Mouse (Mus musculus) embryonic fibroblast, embryonic 13.5 days (primary cell): ENCODE measurements around the gene Gm20388. TPM values are rescaled to one million over a fixed set of nuclear protein-coding genes. Genes with fewer than 3 reads are reported as not detected.

Experiments
- H3K27ac ChIP-seq: 2 replicates; pipeline ENCODE4 v1.5.1; 2012; ENCODE audit warnings: low read length, control low read depth, inconsistent platforms; ENCODE audit not compliant: insufficient read depth
- H3K4me1 ChIP-seq: 2 replicates; pipeline ENCODE4 v1.6.1; 2011; ENCODE audit warnings: low read length; ENCODE audit not compliant: control insufficient read depth, insufficient read depth
- H3K4me3 ChIP-seq: 2 replicates; pipeline ENCODE4 v1.5.1; 2011; ENCODE audit warnings: mild to moderate bottlenecking, control low read depth, low read length; ENCODE audit not compliant: insufficient read depth
- CTCF ChIP-seq: IDR thresholded peaks from 2 replicates; pipeline ENCODE4 v1.5.1; 2011; ENCODE audit warnings: mild to moderate bottlenecking, control low read depth, low read length, moderate library complexity, borderline replicate concordance; ENCODE audit not compliant: insufficient read depth
- POLR2A ChIP-seq: IDR thresholded peaks from 2 replicates; pipeline ENCODE4 v1.6.1; 2011; ENCODE audit warnings: low read depth, mild to moderate bottlenecking, control low read depth, low read length, moderate library complexity
- polyA plus RNA-seq: library from polyadenylated mRNA; stranded (reverse); fragments of >200 nt; gene quantifications from 2 replicates; pipeline ENCODE4 v1.2.4, GENCODE M21; 2011; ENCODE audit warnings: low read depth; ENCODE audit not compliant: missing spikeins, insufficient read length

Gm20388 gene
- polyA plus RNA-seq, 1 experiment: 82.8 TPM

DNA sequence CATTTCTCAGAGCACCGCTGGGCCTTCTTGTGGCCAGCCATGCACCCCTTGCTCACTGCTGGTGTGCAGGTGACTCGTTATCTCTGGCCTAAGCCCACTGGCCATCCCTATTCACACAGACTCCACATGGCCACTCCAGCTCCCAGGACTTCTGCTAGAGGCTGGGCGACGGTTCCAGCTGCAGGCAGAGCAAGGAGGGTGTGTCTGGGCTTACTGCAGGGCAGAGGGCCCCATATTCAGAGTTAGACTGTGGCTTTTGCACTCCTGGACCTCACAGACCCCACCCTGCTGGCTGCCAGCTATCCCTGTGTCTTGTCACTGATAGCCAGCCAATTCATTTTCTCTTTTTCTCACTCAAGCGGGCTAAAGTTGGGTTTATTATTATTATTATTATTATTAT lies 773.4 kb downstream of the Gm20388 start:
- H3K4me1 ChIP-seq: no peaks in the 10 kb centered on the region
- H3K4me3 ChIP-seq: no peak overlapping the region
- H3K27ac ChIP-seq: no peak overlapping the region
- TF ChIP-seq CTCF (no peak), POLR2A (no peak)

DNA sequence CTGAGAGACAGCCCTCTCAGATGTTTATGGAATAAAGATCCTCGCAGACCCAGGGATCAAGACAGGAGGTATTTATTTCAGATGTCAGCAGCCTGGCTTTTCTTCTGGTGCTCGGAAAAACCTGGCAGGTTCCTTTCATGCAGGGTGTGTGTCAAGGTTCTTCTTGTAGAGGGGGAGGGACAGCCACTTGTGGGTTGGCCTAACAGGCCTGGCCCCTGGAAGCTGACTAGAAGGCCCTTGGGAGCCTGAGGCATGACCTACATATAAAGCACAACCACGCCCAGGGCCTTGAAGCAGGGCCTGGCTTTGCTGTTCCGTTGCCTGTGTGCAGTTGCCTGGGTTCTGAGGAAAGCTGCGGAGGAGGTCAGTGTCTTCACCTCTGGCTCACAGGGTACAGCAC lies 774.5 kb downstream of the Gm20388 start:
- Histone ChIP-seq H3K4me3 (no peak overlapping the region), H3K4me1 (no peaks in the 10 kb centered on the region), H3K27ac (no peak overlapping the region)
- TF ChIP-seq POLR2A (no peak), CTCF (no peak)

DNA sequence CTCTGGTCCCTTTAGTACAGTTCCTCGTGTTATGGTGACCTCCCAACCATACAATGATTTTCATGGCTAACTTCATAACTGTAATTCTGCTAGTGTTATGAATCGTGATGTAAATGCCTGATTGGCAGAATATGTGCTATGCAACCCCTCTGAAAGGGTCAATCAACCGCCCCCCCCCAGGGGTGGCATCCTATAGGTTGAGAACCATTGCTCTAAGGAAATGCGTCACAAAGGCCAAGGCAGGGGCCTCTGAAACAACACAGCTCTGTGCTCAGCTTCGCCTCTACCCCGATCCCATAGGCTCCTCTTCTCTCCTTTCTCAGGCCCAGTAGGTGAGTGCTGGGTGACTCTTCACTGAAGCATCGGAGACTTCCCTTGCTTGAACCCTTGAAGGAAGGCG lies 775.0 kb downstream of the Gm20388 start:
- Histone ChIP-seq H3K4me1 (no peaks in the 10 kb centered on the region), H3K4me3 (no peak overlapping the region), H3K27ac (no peak overlapping the region)
- TF ChIP-seq CTCF (no peak), POLR2A (no peak)

DNA sequence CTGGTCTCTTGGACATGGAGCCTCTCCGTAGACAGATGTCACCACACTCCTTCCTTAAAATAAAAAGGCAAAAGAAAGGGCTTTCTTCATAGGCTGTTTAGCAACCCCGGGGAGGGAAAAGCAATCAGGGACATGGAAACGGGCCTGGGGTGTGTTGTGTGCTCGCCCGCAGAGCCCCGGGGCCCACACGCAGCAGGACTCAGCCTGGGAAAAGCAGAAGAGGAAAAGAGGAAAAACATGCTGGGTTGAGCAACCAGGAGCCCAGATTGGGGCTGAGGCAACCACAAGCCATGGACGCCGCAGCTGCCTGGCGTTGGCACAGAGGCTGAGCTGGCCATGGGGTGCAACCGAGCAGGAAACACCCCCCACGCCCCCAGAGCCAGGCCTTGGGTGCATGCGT lies 775.4 kb downstream of the Gm20388 start:
- TF ChIP-seq POLR2A (no peak), CTCF (no peak)
- Histone ChIP-seq H3K27ac (no peak overlapping the region), H3K4me3 (no peak overlapping the region), H3K4me1 (no peaks in the 10 kb centered on the region)

DNA sequence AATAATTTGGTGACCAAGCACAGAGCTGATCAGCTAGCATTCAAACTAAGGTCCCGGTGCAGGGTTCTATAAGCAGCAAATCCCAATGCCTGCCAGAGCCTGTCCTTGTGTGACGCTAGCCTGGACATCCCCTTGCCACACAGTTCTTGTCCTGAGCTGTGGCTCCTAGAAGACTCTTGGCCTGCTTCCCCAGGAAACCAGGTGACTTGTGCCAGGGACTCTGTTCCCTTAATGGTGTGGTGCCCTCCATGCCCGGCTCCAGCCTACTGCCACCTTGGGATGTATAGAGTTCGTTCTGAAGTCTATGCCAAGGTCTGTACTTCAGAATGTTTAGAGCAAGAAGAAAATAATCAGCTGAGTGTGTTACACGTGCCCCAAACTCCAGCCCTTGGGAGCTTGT lies 775.9 kb downstream of the Gm20388 start:
- Histone ChIP-seq H3K27ac (no peak overlapping the region), H3K4me3 (no peak overlapping the region), H3K4me1 (no peaks in the 10 kb centered on the region)
- TF ChIP-seq CTCF (no peak), POLR2A (no peak)

DNA sequence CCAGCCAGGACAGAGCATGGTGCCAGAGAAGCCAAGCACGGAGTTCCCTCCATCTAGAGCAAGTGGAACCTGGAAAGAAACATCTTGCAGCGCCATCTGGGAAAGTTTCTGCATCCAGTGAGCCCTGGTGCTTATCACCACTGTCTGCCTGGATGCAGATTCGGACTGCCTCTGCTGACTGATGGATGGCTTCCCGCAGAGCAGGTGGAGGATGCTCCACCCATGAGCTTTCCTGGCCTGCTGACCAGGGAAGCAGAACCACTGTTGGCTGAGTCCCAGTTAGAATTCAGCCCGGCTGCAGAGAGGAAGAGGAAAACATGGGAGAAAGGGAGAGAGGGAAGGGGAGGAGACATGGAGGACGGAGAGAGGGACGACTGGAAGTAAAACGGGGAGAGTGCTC lies 777.1 kb downstream of the Gm20388 start:
- no peaks in the 10 kb centered on the region for H3K4me1 ChIP-seq
- no peak overlapping the region for H3K4me3 ChIP-seq
- no peak overlapping the region for H3K27ac ChIP-seq
- TF ChIP-seq POLR2A (no peak), CTCF (no peak)

DNA sequence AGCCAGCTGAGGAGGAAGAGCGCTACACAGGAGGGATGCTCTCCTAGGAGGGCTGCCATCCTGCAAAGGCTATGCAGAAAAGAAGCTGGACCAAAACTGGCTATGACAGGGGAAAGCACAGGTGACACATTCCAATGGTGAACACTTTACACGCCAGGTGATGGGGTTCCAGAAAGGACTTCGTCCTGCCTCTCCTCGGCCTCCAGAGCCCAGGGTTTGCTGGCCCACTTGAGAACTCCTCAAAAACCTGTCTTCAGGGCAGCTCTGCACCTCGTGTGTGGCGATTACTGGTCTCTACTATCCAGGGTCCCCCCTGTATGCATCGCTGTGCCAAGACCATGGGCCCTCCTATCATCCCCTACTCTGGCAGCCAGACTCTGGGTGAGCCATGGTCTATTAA lies 777.9 kb downstream of the Gm20388 start:
- H3K4me3 ChIP-seq: no peak overlapping the region
- H3K27ac ChIP-seq: no peak overlapping the region
- TF ChIP-seq POLR2A (no peak), CTCF (no peak)
- H3K4me1 ChIP-seq: no peaks in the 10 kb centered on the region

DNA sequence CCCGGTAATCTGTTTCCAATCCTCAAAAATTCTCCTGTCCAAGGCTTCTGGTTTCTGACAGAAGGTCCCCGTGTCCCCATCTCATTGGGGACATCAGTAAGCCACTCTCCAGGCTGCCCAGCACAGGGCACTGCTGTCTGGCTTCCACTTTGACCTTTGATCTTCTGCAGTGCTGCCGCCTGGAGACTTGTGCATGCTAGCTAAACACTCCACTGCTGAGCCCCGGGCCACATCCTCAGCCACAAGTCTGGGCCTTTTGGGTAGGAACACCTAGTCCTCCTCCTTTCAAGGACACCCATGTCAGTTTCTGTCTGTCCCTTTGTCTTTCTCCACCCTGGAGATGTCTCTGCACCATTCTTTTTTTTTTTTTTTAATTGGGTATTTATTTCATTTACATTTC lies 782.3 kb downstream of the Gm20388 start:
- no peak overlapping the region for H3K27ac ChIP-seq

DNA sequence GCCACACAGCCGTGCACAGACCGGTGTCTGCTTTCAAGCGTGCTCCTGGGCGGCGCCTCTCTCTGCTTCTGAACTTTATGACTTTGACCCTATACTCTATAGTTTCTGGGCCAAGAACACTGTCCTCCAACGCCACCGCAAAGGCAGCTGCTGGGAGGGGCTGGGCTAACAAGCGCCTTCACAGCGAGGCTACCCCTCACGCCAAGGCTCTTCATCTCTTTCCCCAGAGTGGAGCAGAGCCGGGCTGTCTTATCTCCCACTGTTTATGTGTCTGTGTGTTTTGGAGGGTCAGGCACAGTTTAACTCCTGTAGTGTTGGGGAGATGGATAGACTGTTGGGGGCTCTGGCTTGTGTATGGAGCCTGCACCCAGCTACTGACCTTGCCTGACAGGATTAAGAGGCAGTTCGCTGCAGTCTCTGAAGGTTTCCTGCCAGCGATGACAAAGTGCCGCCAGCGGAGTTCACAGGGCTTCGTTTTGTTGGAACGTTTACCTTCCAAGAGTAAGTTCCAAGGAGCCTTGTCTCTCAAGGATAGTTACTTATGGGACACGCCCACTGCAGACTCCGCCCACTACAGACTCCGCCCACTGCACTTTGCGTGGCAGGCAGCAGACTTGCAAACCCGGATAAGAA lies 783.3 kb downstream of the Gm20388 start:
- TF ChIP-seq POLR2A: no peak
- no peak for TF ChIP-seq CTCF
- Histone ChIP-seq H3K4me1 (no peaks in the 10 kb centered on the region), H3K4me3 (no peak overlapping the region), H3K27ac (no peak overlapping the region)

More for the DNA sequence above, 782.3 kb downstream of the Gm20388 start:
- no peak for TF ChIP-seq CTCF
- no peak for TF ChIP-seq POLR2A
- Histone ChIP-seq H3K4me1 (no peaks in the 10 kb centered on the region), H3K4me3 (no peak overlapping the region)

DNA sequence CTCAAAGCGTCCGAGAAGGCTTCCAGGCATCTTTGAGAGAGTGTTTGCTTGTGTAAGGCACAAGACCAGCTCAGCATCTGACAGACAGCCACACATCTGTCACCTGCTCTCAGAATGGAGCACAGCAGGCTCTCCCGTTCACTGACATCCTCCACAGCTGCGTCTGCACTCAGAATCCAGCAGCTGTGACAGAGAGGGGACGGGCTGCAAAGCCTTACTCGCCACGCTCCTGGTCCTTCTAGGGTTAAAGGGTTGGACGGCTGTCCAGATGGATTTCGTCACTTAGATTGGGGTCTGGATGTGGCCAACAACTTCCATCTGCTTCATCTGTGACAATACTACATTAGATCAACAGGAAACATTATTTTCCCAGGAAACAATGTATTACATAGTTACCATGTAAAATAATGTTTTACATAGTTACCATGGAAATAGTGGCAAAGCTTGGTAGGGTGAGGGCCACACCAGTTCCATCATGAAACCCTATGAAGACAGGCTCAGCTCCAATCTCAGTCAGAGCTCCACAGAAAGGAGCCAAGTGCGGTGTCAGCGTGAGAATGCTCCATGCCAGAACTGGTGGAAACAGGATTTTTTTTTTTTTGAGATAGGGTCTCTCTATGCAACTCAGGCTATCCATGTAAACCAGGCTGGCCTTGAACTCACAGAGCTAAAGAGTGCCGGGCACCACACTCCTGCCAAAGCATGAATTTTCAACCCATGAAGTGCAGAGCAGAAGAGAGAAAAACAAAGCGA lies 785.9 kb downstream of the Gm20388 start:
- Histone ChIP-seq H3K27ac (no peak overlapping the region), H3K4me1 (no peaks in the 10 kb centered on the region), H3K4me3 (no peak overlapping the region)
- no peak for TF ChIP-seq CTCF
- no peak for TF ChIP-seq POLR2A
